In genomic region chr19:60466953-60467570, GRCm38 (mm10) we compare ENCODE assay signal across 8 mouse cellular contexts. TPM values are rescaled to one million over a fixed set of nuclear protein-coding genes. Genes with fewer than 3 reads are reported as not detected.
DNase-seq lines count a peak whose midpoint lies in the region; ATAC-seq lines count a peak whose summit lies in the region.

No protein-coding gene starts in this region.

- peak; percentile 36 for DNase-seq in T-cell, adult 2 months (ENCODE audit: low spot score)
- DNase-seq in cerebellum, adult 9-10 months = peak; percentile 53
- DNase-seq in left cerebral cortex, adult 18-20 months (ENCODE audit: low spot score in 2 of 2) = peak; percentile 49 to 68
- peak; percentile 68 to 77 for DNase-seq in right cerebral cortex, postnatal 10 days (ENCODE audit: low spot score in 2 of 2)
- DNase-seq in urinary bladder, postnatal 36 days (ENCODE audit: low spot score in 2 of 2) = peak; percentile 8 to 25

- H3K27ac ChIP-seq in hindbrain, embryonic 15.5 days (replicated peaks) = no peak overlapping the region

- peaks cover 45% of the 10 kb centered on the region for H3K4me1 ChIP-seq in hindbrain, embryonic 15.5 days (replicated peaks)

- H3K27me3 ChIP-seq in hindbrain, embryonic 15.5 days = peaks cover 43% of the 10 kb centered on the region

- peak overlapping the region; percentile 72 for H3K4me2 ChIP-seq in hindbrain, embryonic 15.5 days

- H3K9ac ChIP-seq in hindbrain, embryonic 15.5 days = peak overlapping the region; percentile 14; the same call in 1 of the 2 replicates

- no peaks in the 10 kb centered on the region for H3K36me3 ChIP-seq in hindbrain, embryonic 15.5 days

- ATAC-seq in frontal cortex, adult (ENCODE audit: low TSS enrichment) = peak; percentile 53
- ATAC-seq in hindbrain, embryonic 15.5 days (ENCODE audit: low FRiP score, low read depth) = peak; percentile 78
- ATAC-seq in megakaryocyte, adult 5-6 weeks (ENCODE audit: poor library complexity, severe bottlenecking) = peak; percentile 94

- no peaks in the 10 kb centered on the region for H3K9me3 ChIP-seq in hindbrain, embryonic 15.5 days

- 2% methylated on average over 41 of the region's 41 CpGs for WGBS in hindbrain, embryonic 15.5 days

- H3K4me3 ChIP-seq in hindbrain, embryonic 15.5 days = peak overlapping the region; percentile 38

RNA-seq across cellular contexts. Expression of gene Prlhr, which starts 1.0 kb away (rescaled TPM):
- 0.33 and 0.49 TPM in 2 replicates for polyA plus RNA-seq in hindbrain, embryonic 15.5 days (2015; fragmentation: Nextera tagmentation; extraction: Ambion mirVana)
- under 1 TPM; 0.23 to 0.35 TPM for total RNA-seq in left cerebral cortex, adult 18-20 months (2021)
- total RNA-seq in megakaryocyte, adult 5-6 weeks (2015) = not detected in 2 replicates
- total RNA-seq in megakaryocyte, adult 5-6 weeks (2017) = not detected in 2 replicates

Comparison
In these comparisons a context has a peak if more than half of its experiments do, and no peak if none do; other contexts are left out.
1. DNase-seq: peak in every context shown above with its lines; median percentile 72 in right cerebral cortex, postnatal 10 days; 58 in left cerebral cortex, adult 18-20 months; 53 in cerebellum, adult 9-10 months; 36 in T-cell, adult 2 months; 16 in urinary bladder, postnatal 36 days.